Mouse (Mus musculus) left cerebral cortex, adult 2 months (tissue): ENCODE measurements around the gene Kiz. TPM values are rescaled to one million over a fixed set of nuclear protein-coding genes. Genes with fewer than 3 reads are reported as not detected.
A peak's percentile ranks its signal among the peaks of the same experiment; 100 is the strongest.

Source experiments
- DNase-seq, 2 experiments: peaks; one replicate each; pipeline ENCODE4 v3.0.0; 2021 to 2022; ENCODE audit warnings: low spot score in 2 of 2, mixed read lengths in 1 of 2; ENCODE audit errors: extremely low spot score in 1 of 2
- H3K27ac ChIP-seq: fragments of 200-600 bp; 2 replicates; pipeline ENCODE4 v1.8.1; 2022
- H3K4me3 ChIP-seq: fragments of 200-600 bp; 2 replicates; pipeline ENCODE4 v1.8.1; 2022
- CTCF ChIP-seq: fragments of 200-600 bp; IDR thresholded peaks from 2 replicates; pipeline ENCODE4 v1.8.1; 2022; ENCODE audit warnings: antibody characterized with exemption, mild to moderate bottlenecking, moderate library complexity
- intact Hi-C: fragments of 180-260 bp; cut with DNase I; formaldehyde crosslinking; loops from one replicate; pipeline ENCODE4 v1.15.1; 2025
- total RNA-seq, 2 experiments: library from RNA; stranded (reverse); gene quantifications; 2 replicates each; pipeline ENCODE4 v1.2.3; 2021

The Kiz gene
- total RNA-seq, 2 experiments from 2014 or later: 21.6 to 24.8 TPM

DNA sequence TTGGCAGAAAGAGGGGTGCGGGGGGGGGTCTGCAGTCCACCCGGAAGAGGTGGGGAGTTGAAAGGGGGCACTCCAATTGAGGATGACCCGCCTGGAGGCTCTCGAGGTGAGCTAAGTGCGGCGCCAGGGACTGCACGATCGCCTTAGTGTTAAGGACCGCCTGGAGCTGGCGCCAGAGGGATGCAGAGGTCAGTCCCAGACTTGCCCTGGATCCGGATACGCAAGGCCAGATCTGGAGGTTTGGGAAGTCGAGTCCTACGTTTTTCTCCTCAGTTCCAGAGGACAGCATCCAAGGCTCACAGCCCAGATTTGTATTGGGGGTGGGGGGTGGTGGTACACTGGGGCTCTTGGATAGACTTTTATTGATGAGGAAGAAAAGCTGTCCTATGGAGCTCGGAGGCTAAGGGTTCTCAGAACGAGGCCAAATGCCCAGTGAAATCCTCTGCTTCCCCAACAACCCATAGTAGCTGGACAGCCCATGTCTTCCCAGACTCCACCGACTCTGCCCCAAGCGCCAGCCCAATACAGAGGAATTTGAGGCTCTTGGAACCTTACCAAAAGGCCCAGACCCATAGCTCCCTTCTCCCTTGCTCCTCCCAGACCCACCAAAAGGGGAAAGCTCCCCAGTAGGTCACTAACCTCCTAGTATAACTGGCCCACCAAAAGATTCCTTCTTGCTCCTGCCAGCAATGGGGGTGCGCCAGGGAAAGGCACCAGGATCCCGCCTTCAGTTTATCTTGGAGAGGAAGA is 20.2 kb upstream of the Kiz start:
- intact Hi-C loops: loop anchor here (2.0 to 5.0 kb wide), 4 partner anchors 252 to 1202 kb away; partner anchors contain the start of gene Nkx2-4
- H3K4me3 ChIP-seq: no peak overlapping the region
- no peak for TF ChIP-seq CTCF
- no peak for DNase-seq
- H3K27ac ChIP-seq: no peak overlapping the region

DNA sequence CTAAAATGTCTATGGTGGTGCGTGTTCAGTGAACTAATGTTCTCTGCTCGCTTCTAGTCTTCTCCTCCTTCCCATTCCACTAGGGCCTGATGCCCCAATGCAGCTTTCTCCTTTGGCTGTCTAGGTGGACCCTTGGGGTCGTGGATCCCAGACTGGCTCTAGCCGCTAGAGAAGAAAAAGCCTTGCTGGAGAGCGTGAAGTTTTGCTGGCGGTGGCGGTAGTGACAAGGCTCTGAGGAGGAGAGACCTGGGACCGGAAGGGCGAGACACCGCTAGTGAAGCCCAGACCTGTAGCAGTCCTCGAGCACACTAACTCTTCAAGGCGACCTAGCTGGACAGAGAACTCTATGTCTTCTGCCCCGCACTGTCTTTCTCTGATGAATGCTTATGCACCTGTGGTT is 19.4 kb upstream of the Kiz start:
- intact Hi-C loops: loop anchor here (5.0 kb wide), 3 partner anchors 251 to 1201 kb away; partner anchors contain the start of gene Nkx2-4

DNA sequence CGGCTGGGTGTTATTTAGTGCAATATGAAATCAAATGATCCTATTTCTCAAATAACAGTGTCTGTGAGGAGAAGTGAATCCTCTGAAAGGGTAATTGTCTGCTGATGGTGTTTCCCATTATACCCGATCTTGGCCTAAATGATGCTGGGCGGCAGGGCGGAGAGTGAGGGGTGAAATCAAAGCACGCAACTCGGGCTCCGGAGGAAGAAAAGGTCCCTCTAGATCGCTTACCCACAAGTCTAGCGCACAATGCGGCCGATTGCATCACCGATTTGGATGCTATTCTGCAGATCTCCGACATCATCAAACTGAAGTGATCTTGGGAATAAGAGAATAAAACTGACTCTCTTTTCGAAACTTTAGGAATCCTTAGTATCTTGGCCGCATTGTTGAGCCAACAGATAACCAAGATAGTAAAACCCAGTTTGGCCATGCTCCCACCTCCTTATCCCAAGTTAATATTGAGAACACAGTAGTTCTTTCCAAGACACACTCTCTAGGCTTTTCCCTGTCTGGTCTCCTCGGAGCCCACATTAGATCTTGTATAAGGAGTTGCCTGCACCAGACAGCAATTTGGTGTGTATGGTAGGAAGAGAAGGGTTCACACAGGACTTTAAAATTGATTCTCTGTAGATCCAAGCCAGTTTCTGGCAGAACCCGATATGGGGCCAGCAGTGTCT is 18.7 kb upstream of the Kiz start:
- no peak overlapping the region for H3K4me3 ChIP-seq
- H3K27ac ChIP-seq: no peak overlapping the region
- TF ChIP-seq CTCF: no peak
- no peak for DNase-seq
- intact Hi-C loops: loop anchor here (5.0 kb wide), 3 partner anchors 250 to 1200 kb away; partner anchors contain the start of gene Nkx2-4

More for the DNA sequence above, 19.4 kb upstream of the Kiz start:
- DNase-seq: no peak
- no peak overlapping the region for H3K4me3 ChIP-seq
- no peak overlapping the region for H3K27ac ChIP-seq
- TF ChIP-seq CTCF: no peak

DNA sequence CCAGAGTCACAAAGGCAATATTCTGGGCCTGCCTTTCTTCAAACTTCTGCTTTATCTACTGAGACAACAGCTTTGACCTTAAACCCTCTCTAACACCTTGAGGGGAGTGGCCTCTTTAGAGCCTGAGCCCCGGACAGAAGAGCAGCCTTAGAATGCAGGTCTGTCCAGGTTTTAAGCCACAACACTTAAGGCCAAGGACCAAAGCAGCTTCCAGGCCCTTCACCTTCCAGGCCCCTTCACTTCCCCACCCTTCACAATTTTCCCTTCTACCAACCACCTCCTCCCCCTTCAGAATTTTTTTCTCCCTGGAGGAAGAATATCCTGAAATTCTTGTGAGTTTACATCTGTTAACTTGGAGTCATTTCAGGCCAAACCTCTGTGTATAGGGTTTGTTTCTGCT is 18.0 kb upstream of the Kiz start:
- no peak overlapping the region for H3K27ac ChIP-seq
- no peak overlapping the region for H3K4me3 ChIP-seq
- intact Hi-C loops: loop anchor here (2.0 to 5.0 kb wide), 4 partner anchors 17 to 1200 kb away; partner anchors contain the start of genes Kiz and Nkx2-4
- no peak for DNase-seq
- TF ChIP-seq CTCF: no peak

DNA sequence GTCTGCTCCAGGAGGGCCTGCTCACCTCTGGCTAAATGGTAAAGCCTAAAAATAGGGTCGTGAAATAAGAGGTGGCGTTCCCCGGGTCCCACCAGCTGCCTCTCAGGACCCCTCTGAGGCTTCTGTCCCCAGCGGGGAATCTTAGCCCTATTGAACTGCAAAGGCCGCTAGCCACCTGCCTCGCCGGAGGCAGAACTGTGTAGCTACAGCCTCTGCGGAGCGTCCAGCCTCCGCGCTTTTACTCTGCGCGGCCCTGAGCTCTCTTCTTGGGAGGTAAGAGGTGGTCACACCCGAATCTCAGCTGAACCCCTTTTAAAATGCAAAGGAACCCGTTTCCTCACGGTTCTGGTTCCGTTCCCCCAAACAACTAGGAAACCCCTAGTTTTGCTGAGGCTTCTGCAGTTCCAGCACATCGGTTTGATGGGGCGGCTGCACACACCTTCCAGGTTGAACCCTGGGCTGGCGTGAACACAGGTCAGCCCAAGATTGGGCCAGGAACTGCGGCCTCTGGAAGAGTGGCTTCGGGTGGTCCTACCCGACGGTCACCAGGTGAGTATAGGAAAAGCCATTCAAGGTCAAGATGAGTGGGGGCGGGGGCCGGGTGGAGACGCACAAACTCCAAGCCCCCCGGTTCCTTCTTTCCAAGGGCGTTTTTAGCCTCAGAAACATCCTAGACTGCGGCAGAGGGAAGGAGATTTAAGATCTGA is 16.9 kb upstream of the Kiz start:
- H3K27ac ChIP-seq: no peak overlapping the region
- TF ChIP-seq CTCF: no peak
- intact Hi-C loops: loop anchor here (2.0 to 5.0 kb wide), 4 partner anchors 16 to 1199 kb away; partner anchors contain the start of genes Kiz and Nkx2-4
- no peak overlapping the region for H3K4me3 ChIP-seq
- DNase-seq: no peak

DNA sequence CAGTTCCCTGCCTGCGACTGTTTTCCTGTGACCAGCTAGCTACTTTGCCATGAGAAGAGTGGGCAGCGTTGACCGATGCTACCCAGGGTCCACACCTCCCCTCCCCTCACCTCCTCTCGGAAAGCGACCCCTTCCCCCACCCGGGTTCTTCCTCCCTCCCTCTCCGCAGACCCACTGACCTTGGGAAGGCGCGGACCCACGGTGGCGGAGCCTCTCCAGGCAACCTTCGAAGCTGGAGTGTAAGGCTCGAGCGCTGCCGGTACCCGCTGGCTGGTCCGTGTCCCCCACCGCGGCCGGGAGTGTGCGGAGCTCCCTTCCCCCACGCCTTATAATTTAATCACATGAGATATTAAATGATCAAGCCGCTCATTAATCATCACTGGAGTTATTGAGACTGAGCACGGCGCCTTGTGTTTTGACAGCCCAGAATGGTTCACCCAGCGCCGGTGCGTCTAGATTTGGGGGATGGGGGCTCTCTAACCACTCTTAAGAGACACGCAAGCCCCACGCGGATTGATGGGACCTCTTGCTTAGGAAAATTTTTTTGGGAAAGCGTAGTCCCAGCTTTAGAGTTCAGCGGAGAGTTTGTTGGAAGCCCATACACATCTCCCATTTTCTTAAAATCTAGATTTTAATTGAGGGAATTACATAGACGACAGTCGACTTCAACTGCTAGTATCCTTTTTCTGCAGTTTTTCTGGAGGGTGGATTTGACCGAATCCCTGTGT is 16.2 kb upstream of the Kiz start:
- no peak for DNase-seq
- no peak overlapping the region for H3K4me3 ChIP-seq
- H3K27ac ChIP-seq: no peak overlapping the region
- intact Hi-C loops: loop anchor here (2.0 to 5.0 kb wide), 4 partner anchors 15 to 1198 kb away; partner anchors contain the start of genes Kiz and Nkx2-4
- no peak for TF ChIP-seq CTCF

DNA sequence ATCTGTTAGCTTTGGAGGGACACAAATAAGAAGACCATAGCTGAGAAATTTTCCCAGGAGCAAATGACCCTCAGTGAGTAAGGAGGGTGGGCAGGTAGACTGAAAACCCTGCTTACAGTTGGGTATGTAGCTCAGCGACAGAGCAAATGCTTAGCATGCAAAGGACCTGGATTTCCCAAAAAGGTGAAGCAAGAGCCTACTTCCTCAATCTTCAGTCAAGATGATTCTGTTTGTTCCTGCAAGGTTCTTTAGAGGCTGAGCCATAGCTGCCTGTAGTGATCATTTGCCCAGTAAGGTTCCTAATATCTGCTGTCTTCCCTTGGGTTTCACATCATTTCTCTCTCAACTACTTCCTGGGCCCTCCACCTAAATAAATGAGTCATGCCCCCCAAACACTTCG is 7.8 kb upstream of the Kiz start:
- no peak for TF ChIP-seq CTCF
- DNase-seq: no peak
- Histone ChIP-seq H3K4me3 (no peak overlapping the region), H3K27ac (no peak overlapping the region)
- intact Hi-C loops: no loop called here

DNA sequence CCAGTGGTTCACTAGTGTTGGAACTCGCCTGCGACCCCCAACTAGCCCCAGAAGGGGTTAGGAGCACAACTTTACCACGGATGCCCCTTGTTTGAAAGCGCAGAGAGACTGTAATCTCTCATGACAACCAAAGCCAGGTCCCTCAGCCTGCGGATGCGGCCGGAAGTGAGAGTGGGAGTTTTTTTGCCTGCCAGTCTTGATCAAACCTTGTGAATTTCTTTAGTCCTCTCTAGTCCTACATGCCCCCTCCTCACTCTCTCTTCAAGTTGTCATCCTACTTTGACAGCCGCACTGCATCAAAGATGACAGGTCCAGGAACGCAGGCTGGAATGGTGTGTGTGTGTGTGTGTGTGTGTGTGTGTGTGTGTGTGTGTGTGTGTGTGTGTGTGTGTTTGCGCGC is 456 bp downstream of the Kiz start:
- intact Hi-C loops: no loop called here
- Histone ChIP-seq H3K27ac (peak overlapping the region; percentile 79), H3K4me3 (peak overlapping the region; percentile 65)
- peak in 1 of 2 experiments; percentile 15 for DNase-seq
- no peak for TF ChIP-seq CTCF

DNA sequence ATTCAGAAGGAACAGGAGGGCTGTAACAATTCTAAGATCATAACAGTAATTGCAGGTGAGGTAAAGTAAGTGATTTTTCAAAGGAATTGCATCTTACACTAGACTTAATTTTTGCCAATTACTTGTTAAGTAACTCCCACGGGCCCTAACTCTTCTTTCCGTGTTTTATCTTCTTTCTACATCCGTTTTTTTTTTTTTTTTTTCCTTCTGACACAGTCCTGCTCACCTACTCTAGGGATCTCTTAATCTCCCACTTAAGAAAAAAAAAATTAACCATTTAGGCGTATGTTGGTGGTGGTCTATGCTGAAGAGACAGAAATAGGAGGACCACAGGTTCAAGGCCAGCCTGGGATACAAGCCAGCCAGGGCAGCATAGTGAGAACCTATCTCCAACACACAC is 1.2 kb downstream of the Kiz start:
- intact Hi-C loops: no loop called here

DNA sequence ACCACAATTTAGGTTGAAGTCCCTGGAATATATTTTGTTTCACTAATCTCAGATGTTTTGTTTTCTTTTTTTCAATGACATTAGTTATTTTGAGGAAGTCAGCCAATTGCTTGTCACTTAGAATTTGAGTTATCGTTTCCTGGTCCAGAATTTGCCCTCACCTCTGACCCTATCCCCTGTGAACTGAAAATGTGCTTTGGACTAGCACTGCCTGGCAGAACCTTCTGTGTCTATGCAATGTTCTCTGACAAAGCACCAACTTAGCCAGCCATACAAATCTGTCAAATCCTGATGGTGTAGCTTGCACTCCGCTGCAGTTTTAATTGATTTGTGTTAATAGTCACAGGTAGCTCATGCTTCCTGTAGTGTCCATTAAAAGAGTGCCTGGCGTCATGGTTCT is 10.1 kb downstream of the Kiz start:
- intact Hi-C loops: no loop called here
- TF ChIP-seq CTCF: no peak
- no peak overlapping the region for H3K4me3 ChIP-seq
- DNase-seq: no peak
- no peak overlapping the region for H3K27ac ChIP-seq

More for the DNA sequence above, 1.2 kb downstream of the Kiz start:
- H3K27ac ChIP-seq: no peak overlapping the region
- no peak for DNase-seq
- no peak overlapping the region for H3K4me3 ChIP-seq
- no peak for TF ChIP-seq CTCF
